Mouse (Mus musculus): Measurements from ENCODE around the gene Fat3.

The Fat3 gene

GRCm38 (mm10) chr9:16310855-16311848, 189.9 kb downstream of the Fat3 start:
- in situ Hi-C loops (cut with MboI), result no loop called here

GRCm38 (mm10) chr9:16310305-16310704, 190.8 kb downstream of the Fat3 start:
- in situ Hi-C loops (cut with MboI), result no loop called here

- in situ Hi-C loops (cut with MboI), result no loop called here
These were observed 193.3 kb downstream of the Fat3 start for GRCm38 (mm10) chr9:16307789-16308188.

GRCm38 (mm10) chr9:16306222-16306621, 194.9 kb downstream of the Fat3 start:
- in situ Hi-C loops (cut with MboI), result no loop called here

GRCm38 (mm10) chr9:16305396-16306086, 195.5 kb downstream of the Fat3 start:
- in situ Hi-C loops (cut with MboI), result no loop called here

GRCm38 (mm10) chr9:16304949-16305348, 196.1 kb downstream of the Fat3 start:
- in situ Hi-C loops (cut with MboI), result no loop called here

- in situ Hi-C loops (cut with MboI), result no loop called here
These were observed 198.6 kb downstream of the Fat3 start for GRCm38 (mm10) chr9:16302484-16302883.

GRCm38 (mm10) chr9:16297935-16298334, 203.2 kb downstream of the Fat3 start:
- in situ Hi-C loops (cut with MboI), result no loop called here

GRCm38 (mm10) chr9:16293928-16294806, 206.9 kb downstream of the Fat3 start:
- in situ Hi-C loops (cut with MboI), result no loop called here

GRCm38 (mm10) chr9:16292492-16292891, 208.6 kb downstream of the Fat3 start:
- in situ Hi-C loops (cut with MboI), result no loop called here

- in situ Hi-C loops (cut with MboI), result no loop called here
These were observed 210.2 kb downstream of the Fat3 start for GRCm38 (mm10) chr9:16290911-16291310.

- in situ Hi-C loops (cut with MboI), result no loop called here
These were observed 218.1 kb downstream of the Fat3 start for GRCm38 (mm10) chr9:16283033-16283432.

GRCm38 (mm10) chr9:16282291-16282804, 218.7 kb downstream of the Fat3 start:
- in situ Hi-C loops (cut with MboI), result no loop called here

GRCm38 (mm10) chr9:16275589-16275988, 225.5 kb downstream of the Fat3 start:
- in situ Hi-C loops (cut with MboI), result no loop called here

- in situ Hi-C loops (cut with MboI), result no loop called here
These were observed 227.0 kb downstream of the Fat3 start for GRCm38 (mm10) chr9:16274130-16274529.

- in situ Hi-C loops (cut with MboI), result no loop called here
These were observed 228.3 kb downstream of the Fat3 start for GRCm38 (mm10) chr9:16272810-16273209.

GRCm38 (mm10) chr9:16270768-16271114, 230.3 kb downstream of the Fat3 start:
- in situ Hi-C loops (cut with MboI), result no loop called here

GRCm38 (mm10) chr9:16270056-16270767, 230.9 kb downstream of the Fat3 start:
- in situ Hi-C loops (cut with MboI), result no loop called here

- in situ Hi-C loops (cut with MboI), result no loop called here
These were observed 235.6 kb downstream of the Fat3 start for GRCm38 (mm10) chr9:16265519-16265918.

- in situ Hi-C loops (cut with MboI), result no loop called here
These were observed 243.7 kb downstream of the Fat3 start for GRCm38 (mm10) chr9:16257241-16257840.
